Mouse (Mus musculus) megakaryocyte, embryonic 14.5 days (primary cell): ENCODE measurements around the gene Rspry1. TPM values are rescaled to one million over a fixed set of nuclear protein-coding genes. Genes with fewer than 3 reads are reported as not detected.

Experiments used
- H3K27me3 ChIP-seq: replicated peaks from 2 replicates; pipeline ENCODE3; 2012; ENCODE audit warnings: inconsistent platforms
- H3K36me3 ChIP-seq: replicated peaks from 2 replicates; pipeline ENCODE3; 2012; ENCODE audit warnings: low read length, inconsistent platforms, mixed read lengths
- H3K4me1 ChIP-seq: 2 replicates; pipeline ENCODE4 v1.6.1; 2012; ENCODE audit warnings: inconsistent platforms
- H3K4me3 ChIP-seq: replicated peaks from 2 replicates; pipeline ENCODE3; 2012; ENCODE audit warnings: moderate library complexity, mild to moderate bottlenecking, inconsistent platforms
- H3K9me3 ChIP-seq: 2 replicates; pipeline ENCODE4 v1.6.1; 2012; ENCODE audit warnings: inconsistent platforms
- FLI1 ChIP-seq: IDR thresholded peaks from 2 replicates; pipeline ENCODE4 v1.6.1; 2012; ENCODE audit warnings: low read length, inconsistent platforms, mixed read lengths
- GATA1 ChIP-seq: IDR thresholded peaks from 3 replicates; pipeline ENCODE4 v1.6.1; 2012; ENCODE audit warnings: mixed read lengths, low read length, inconsistent platforms, borderline replicate concordance
- polyA plus RNA-seq: library from polyadenylated mRNA; stranded (reverse); fragments of >175 nt; gene quantifications from 2 replicates; pipeline ENCODE4 v1.2.3, GENCODE M21; 2012; ENCODE audit warnings: low replicate concordance; ENCODE audit not compliant: insufficient read depth

The Rspry1 gene
- polyA plus RNA-seq, 1 experiment = 3.4 TPM

- Histone ChIP-seq H3K27me3 (no peaks in the 10 kb centered on the region), H3K36me3 (peaks cover 93% of the 10 kb centered on the region), H3K9me3 (0 out of 2 replicates have a peak, but pooled peaks cover 3% of the 10 kb centered on the region), H3K4me1 (peaks cover 44% of the 10 kb centered on the region), H3K4me3 (no peak overlapping the region)
- no peak for TF ChIP-seq GATA1
- no peak for TF ChIP-seq FLI1
Observed at GRCm38 (mm10) chr8:94646165-94646564, 44.4 kb downstream of the Rspry1 start.

GRCm38 (mm10) chr8:94649496-94649895 is 47.8 kb downstream of the Rspry1 start:
- no peaks in the 10 kb centered on the region for H3K27me3 ChIP-seq
- peaks cover 28% of the 10 kb centered on the region for H3K4me1 ChIP-seq
- peaks cover 90% of the 10 kb centered on the region for H3K36me3 ChIP-seq
- H3K9me3 ChIP-seq = 0 out of 2 replicates have a peak, but pooled peaks cover 3% of the 10 kb centered on the region
- H3K4me3 ChIP-seq = no peak overlapping the region
- TF ChIP-seq FLI1 (no peak), GATA1 (no peak)

GRCm38 (mm10) chr8:94652951-94653350 is 51.2 kb downstream of the Rspry1 start:
- peaks cover 14% of the 10 kb centered on the region; the same call in 1 of the 2 replicates for H3K4me1 ChIP-seq
- H3K9me3 ChIP-seq = no peaks in the 10 kb centered on the region
- H3K36me3 ChIP-seq = peaks cover 85% of the 10 kb centered on the region
- H3K4me3 ChIP-seq = no peak overlapping the region
- no peaks in the 10 kb centered on the region for H3K27me3 ChIP-seq
- TF ChIP-seq FLI1 (no peak), GATA1 (no peak)

GRCm38 (mm10) chr8:94654994-94655393 is 53.3 kb downstream of the Rspry1 start:
- H3K36me3 ChIP-seq = peaks cover 87% of the 10 kb centered on the region
- no peaks in the 10 kb centered on the region for H3K9me3 ChIP-seq
- H3K4me1 ChIP-seq = peaks cover 5% of the 10 kb centered on the region; the same call in 1 of the 2 replicates
- H3K27me3 ChIP-seq = no peaks in the 10 kb centered on the region
- TF ChIP-seq GATA1 = no peak
- TF ChIP-seq FLI1 = no peak
- no peak overlapping the region for H3K4me3 ChIP-seq

GRCm38 (mm10) chr8:94658031-94658430 is 56.3 kb downstream of the Rspry1 start:
- Histone ChIP-seq H3K36me3 (peaks cover 76% of the 10 kb centered on the region), H3K4me1 (peaks cover 5% of the 10 kb centered on the region; the same call in 1 of the 2 replicates), H3K4me3 (no peak overlapping the region), H3K9me3 (no peaks in the 10 kb centered on the region), H3K27me3 (no peaks in the 10 kb centered on the region)
- TF ChIP-seq FLI1 (no peak), GATA1 (no peak)

- Histone ChIP-seq H3K36me3 (peaks cover 58% of the 10 kb centered on the region), H3K27me3 (no peaks in the 10 kb centered on the region), H3K4me1 (no peaks in the 10 kb centered on the region), H3K9me3 (no peaks in the 10 kb centered on the region), H3K4me3 (no peak overlapping the region)
- no peak for TF ChIP-seq FLI1
- no peak for TF ChIP-seq GATA1
Observed at GRCm38 (mm10) chr8:94660418-94660817, 58.7 kb downstream of the Rspry1 start.

- TF ChIP-seq GATA1 (no peak), FLI1 (no peak)
- H3K4me1 ChIP-seq = peaks cover 19% of the 10 kb centered on the region
- H3K9me3 ChIP-seq = no peaks in the 10 kb centered on the region
- H3K4me3 ChIP-seq = no peak overlapping the region
- H3K36me3 ChIP-seq = peaks cover 35% of the 10 kb centered on the region
- no peaks in the 10 kb centered on the region for H3K27me3 ChIP-seq
Observed at GRCm38 (mm10) chr8:94664722-94665121, 63.0 kb downstream of the Rspry1 start.

- no peak for TF ChIP-seq GATA1
- H3K36me3 ChIP-seq = peaks cover 31% of the 10 kb centered on the region
Observed at GRCm38 (mm10) chr8:94666456-94667308, 64.9 kb downstream of the Rspry1 start, which contains the start of gene Arl2bp. Gene Arl2bp (plus strand): TSS chr8:94666600.

GRCm38 (mm10) chr8:94674384-94674783 is 72.6 kb downstream of the Rspry1 start:
- H3K4me3 ChIP-seq = no peak overlapping the region
- H3K9me3 ChIP-seq = peaks cover 3% of the 10 kb centered on the region; the same call in 1 of the 2 replicates
- H3K36me3 ChIP-seq = peaks cover 61% of the 10 kb centered on the region
- H3K27me3 ChIP-seq = peaks cover 3% of the 10 kb centered on the region
- peaks cover 5% of the 10 kb centered on the region for H3K4me1 ChIP-seq
- TF ChIP-seq GATA1 (no peak), FLI1 (no peak)

More at GRCm38 (mm10) chr8:94666456-94667308, 64.9 kb downstream of the Rspry1 start, which contains the start of gene Arl2bp:
- Histone ChIP-seq H3K27me3 (no peaks in the 10 kb centered on the region), H3K4me1 (peaks cover 19% of the 10 kb centered on the region), H3K4me3 (peak within 1 kb of the TSS; percentile 91), H3K9me3 (no peaks in the 10 kb centered on the region)

GRCm38 (mm10) chr8:94675923-94676322 is 74.2 kb downstream of the Rspry1 start:
- Histone ChIP-seq H3K4me1 (peaks cover 5% of the 10 kb centered on the region), H3K9me3 (peaks cover 14% of the 10 kb centered on the region), H3K36me3 (peaks cover 53% of the 10 kb centered on the region), H3K27me3 (peaks cover 9% of the 10 kb centered on the region), H3K4me3 (no peak overlapping the region)
- TF ChIP-seq FLI1 = no peak
- TF ChIP-seq GATA1 = no peak
